Mouse (Mus musculus) lung, postnatal 0 days (tissue): ENCODE data around the gene Shroom1.

Experiments
- CTCF ChIP-seq: IDR thresholded peaks from 2 replicates; pipeline ENCODE4 v1.5.1; 2016; ENCODE audit warnings: antibody characterized with exemption, mild to moderate bottlenecking
- EP300 ChIP-seq: IDR thresholded peaks from 2 replicates; pipeline ENCODE4 v1.6.1; 2016; ENCODE audit warnings: antibody characterized with exemption, mild to moderate bottlenecking, control low read depth

- TF ChIP-seq CTCF (no peak), EP300 (no peak)
These were observed 32.2 kb upstream of the Shroom1 start for GRCm38 (mm10) chr11:53424826-53425225.
